Mouse (Mus musculus) mesoderm, embryonic 11.5 days (tissue): Measurements from ENCODE around the gene Csmd2.
A peak's percentile ranks its signal among the peaks of the same experiment; 100 is the strongest.

Experiments used
- DNase-seq: peaks from one replicate; pipeline ENCODE4 v3.0.0-alpha.2; 2012; ENCODE audit warnings: low read depth, low spot score

Csmd2 gene

GRCm38 (mm10) chr4:127987784-127988455 lies at the start of gene Csmd2:
Gene Csmd2 (plus strand): TSS chr4:127987857.
- DNase-seq: peak; percentile 47

DNA sequence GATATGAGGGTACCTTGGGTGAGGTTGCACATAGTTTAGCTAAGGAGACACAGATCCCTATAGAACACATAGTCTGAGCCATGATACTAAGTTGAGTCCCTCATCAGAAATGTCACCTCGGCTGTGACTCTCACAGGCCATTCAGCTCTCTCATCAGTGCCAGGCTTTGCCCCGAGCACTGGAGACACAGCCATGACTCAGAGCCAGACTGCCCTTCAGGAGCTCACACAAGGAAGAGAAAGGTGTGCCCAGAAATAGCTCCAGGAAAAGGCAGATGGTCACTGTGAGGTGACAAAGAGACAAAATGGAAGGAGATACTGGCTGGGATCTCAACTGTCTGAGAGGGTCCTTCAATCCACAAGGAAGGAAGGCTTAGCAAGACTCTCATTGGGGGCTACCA lies 40.0 kb upstream of the Csmd2 start:
- DNase-seq: no peak

- no peak for DNase-seq
Observed at GRCm38 (mm10) chr4:127953006-127953710, 34.5 kb upstream of the Csmd2 start.

DNA sequence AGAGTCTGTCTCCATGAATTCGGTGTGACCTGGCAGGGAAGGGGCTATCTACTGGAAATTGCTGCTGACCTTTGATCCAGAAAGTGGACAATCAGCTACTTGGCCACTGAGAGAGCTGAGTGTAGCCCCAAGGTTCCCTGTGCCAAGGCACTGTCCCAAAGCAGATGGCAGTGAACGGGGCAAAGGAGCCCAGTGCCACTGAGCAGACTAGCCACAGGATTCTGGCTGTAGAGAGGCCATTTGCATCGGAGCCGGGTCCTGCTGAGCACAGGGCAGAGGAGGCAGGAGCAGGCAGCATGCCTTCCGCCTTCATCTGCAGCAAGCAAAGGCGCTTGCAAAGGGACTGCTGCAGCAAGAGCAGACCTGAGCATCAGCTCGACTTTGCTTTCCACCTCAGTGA lies 18.6 kb upstream of the Csmd2 start:
- DNase-seq: no peak

DNA sequence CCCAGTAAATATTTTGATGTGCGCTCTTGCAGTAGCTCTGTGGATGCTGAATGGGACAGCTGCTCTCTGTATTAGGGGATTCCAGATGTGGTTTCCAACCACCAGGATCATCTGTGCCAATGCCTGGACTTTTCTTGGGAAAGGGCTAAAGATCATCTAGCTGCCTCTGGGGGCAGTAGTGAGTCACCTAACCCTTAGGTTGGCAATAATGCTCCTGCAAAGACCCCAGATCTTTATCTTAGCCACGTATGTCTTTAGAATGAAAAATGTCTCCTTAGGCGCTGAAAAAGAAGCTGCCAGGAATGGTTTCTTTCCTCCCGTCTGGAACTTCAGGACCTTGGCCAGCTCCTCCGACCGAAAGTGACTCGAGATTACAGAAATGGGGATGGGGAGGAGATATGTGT lies 17.6 kb upstream of the Csmd2 start:
- peak; percentile 76 for DNase-seq

DNA sequence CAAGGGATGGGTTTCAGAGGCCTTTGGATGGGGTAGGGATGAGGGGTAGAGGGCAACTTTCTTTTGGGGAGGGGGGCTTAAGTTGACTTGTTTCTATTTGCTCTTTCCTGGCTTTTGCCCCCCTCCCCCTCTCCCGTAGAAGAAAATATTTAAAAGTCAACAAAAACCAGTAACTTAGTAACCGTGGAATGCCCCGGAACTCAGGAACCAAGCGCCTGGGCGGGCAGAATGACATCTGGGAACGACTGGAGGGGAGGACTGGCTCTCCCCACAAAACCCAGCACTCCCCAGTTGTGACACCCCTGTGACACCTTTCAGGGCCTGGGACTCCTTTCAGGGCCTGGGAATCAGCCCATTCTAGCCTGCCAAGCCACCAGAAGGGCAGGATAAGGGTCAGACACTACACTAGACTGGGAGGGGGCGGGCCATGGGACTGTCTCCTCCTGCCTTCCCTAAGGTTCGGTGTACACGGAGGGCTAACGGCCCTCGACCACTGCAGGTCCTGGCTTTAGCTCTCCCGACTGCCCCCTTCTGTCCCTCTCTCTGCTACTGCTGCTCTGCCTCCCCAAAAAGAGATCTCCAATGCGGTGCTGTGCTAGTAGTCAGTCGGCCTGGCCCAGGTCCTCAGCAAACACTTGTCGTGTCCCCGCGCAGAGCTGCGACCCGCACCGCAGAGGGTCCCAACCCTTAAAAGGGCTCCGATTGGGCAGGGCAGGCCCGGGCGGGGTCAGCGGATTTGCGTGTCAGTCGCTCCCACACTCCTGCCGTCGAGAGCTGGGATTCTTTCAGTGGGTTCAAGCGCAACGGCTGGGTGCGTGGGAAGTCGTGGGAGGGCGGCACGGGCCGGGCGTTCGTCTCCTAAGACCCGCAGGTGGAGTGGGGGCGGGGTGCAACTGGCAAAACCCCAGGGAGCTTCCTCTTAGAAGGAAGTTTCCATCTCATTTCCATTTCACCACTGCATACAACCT lies 16.5 kb upstream of the Csmd2 start, which contains the start of gene CK137956:
CK137956 (minus strand) TSS at position 51 of the 968 bp plus-strand sequence.
- peak; percentile 19 for DNase-seq

DNA sequence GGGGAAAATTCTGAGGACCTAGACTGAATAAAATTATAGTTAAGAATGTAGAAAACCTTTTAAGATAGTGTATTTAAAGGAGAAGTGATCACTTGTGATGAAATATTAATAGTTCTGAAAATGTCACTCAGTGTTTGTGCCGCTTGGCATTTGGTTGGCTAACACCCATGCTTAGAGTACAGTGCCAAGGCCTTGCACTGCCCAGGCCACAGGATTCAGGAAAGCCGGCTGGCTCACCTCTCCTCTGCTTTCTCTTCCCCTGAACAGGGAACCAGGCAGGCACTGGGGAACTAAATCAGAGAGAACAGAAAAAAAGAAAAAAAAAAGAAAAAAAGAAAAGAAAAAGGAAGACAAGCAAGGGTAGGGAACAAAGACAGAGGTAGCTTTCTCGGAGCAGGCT lies 14.7 kb upstream of the Csmd2 start:
- DNase-seq: no peak

DNA sequence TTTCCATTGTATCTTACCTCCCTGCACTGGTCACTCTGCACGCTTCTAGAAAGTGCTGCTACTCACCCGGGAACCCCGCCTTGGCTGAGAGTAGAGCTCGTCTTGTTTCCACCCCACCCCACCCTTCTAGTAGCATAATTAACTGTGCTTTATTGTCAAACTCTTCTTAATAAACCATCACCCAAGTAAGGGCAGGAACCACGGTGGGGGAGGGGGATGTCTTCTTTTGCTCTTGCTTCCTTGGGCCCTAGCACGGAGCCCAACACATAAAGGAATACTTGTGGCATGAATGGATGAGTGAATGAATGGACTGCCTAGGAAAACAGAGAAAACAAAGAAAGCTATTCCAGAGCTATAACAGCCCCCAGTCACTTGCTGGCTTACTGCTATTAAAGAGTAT lies 6.5 kb upstream of the Csmd2 start:
- no peak for DNase-seq

- DNase-seq: no peak
Observed at GRCm38 (mm10) chr4:127984426-127984825, 3.2 kb upstream of the Csmd2 start.

DNA sequence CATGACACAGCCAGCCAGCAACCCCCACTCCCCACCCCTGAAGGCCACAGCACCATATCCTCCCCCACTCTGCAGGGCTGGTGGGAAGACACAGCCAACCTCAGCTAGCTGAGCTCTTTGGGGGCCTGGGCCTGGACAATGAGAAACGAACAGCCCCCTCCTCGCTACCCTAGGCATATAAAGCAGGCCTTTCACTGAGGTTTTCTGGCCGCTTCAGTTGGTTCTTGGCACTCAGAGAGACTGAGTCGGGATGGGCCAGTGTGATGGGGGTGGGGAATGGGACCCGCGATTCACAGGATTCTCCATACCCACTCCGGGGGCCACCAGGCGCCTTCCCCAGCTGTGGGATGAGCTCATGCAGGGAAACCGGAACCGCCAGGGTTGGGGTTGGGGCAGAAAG lies 1.8 kb upstream of the Csmd2 start:
- no peak for DNase-seq

- peak; percentile 16 for DNase-seq
Observed at GRCm38 (mm10) chr4:127986491-127987075, 1.1 kb upstream of the Csmd2 start.

DNA sequence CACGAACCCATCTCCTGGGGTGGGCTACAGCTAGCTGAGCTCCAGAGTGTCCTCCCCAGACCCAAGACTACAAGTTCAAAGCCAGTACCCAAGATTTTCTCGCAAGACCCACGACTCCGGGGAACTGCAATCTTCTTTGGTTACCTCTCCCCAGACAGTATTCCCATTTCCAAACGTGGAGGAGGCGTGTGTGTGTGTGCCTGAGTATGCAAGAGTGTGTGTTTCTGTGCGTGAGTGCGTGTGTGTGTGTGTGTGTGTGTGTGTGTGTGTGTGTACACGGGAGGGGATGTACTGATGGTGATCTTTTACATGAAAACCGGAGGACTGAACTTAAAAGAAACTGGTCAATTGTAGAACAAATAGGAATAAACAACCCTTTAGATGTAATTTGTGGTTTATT lies 387 bp upstream of the Csmd2 start:
- DNase-seq: no peak

- DNase-seq: no peak
Observed at GRCm38 (mm10) chr4:127988526-127989180, 996 bp downstream of the Csmd2 start.

DNA sequence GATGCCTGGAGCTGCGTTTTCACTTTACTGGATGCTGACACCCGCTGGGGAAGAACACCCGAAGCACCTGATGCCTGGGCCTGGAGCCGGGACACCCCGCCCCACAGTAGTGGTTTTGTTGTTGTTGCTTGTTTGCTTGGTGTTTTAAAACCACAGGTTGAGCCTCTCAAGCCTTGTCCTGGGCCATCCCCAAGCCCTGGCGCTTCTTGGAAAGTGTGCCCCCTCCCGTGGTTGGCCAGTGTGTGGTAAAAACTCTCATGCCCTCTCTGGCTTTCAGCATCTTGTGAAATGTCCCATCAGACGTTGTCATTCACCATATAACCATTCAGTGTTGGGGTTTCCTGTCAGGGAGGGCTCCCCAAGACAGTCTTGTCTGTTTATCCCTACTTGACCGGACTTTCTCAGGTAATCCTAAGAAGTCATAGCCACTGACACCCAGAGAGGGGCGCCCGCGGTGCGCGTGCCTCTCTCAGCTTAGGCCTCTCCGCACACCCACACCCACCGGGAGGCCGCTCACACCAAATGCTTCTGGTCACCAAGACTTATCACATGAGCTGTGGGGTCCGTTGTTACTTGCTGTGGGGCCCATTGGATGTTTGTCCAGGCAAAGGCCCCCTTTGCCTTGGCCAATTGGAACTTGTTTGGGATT lies 1.8 kb downstream of the Csmd2 start:
- peak; percentile 22 for DNase-seq

DNA sequence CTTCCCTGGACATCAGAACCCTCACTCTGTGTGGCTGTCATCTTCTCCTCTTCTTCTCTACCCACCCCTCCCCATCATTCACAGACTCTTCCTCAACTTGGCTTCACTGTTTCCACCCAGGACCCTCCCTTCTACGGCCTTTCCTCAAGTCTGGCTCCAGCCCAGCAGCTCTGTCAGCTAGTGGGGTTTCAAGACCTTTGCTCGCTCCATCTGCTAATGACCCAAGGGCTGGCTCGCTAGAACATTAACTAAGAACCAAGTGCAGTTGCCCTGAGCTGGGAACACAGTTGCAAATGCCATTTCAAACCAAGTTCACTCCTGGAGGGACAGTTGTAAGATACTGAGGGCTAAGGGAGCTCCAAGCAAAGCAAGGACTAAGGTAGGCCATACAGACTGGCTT lies 11.6 kb downstream of the Csmd2 start:
- no peak for DNase-seq

DNA sequence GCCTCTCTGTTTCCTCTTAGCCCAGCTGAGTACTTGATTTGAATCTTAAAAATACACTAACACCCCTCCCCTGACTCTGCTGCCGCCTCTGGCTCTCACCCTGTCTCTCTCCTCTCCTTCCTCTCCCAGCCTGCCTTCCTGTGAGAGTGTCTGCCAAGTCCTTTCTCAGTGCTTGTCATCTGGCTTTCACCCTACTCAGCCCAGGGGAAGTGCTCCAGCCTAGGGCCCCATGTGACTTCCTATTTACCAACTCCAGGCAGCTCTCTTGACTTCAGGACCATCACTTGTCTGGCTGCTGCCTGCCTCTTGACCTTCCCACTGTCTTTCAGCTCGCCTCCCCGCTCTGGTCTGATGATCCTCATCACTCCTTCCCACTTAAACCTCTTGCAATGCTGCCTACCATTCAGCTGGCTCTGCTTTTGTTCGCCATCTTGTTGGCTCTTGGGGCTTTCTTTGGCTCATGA lies 15.0 kb downstream of the Csmd2 start:
- DNase-seq: no peak

DNA sequence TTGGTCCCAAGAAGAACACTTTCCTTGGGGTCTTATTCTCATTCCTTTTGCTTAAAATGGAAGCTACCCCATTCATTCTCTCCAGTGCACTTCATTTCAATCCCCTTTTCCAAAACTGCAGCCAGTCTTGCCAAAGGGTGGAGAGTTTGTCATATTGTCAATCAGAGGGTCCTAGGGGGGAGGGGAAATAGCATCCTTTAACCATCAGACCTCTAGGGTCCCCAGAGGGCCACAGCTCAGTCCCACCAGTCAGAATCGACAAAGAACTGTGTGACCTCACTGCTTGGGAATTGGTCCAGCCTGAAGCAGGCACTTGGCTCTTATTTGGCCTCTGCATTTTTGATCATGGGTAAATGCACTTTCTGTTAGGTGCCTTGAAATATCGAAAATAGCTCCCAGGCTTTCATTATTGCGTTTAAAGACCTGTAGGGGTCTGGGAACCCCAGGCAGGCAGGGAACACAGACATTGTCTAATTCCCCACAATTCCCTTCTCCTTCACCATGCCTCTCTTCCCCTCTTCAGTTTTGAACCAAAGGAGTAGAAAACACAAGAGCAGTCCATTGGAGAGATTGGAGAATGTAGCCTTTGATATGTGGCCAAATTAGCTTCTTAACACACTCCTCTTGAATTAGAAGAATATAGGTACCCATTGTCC lies 17.3 kb downstream of the Csmd2 start:
- no peak for DNase-seq

DNA sequence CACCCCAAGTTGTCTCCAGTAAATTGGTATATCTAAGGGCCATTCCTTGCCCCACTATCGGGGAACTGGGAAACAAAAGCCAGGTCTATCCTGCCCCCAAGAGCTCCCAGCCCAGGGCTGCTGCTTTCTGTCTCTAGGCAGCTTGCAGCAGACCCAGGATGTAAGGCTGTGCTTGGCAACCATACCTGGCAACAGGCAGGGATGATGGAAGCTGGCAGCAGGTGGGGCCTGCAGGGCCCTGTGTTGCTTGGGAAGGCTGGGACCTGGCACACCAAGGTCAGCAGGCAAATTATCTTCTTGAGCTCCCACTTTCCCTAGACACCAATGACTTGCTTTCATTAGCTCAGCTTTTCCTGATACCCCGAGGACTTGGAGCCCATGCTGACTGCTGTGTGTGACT lies 31.8 kb downstream of the Csmd2 start:
- DNase-seq: no peak

DNA sequence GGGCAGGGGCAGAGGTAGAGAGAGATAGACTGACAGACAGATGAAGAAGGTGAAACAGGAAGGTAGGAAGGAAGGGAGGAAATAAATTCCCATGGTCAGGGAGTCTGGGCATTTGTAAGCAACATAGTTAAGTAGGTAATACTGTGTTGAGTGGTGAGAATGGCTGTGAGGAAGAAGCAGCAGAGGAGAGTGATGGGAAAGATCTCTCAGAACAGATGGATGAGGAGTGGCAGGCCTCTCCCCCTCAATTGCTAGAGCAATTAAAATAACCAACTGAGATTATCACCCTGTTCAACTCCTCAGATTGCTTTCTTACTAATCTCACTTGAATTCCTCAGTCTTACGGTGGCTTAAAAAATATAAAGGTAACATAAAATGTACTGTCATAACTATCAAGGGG lies 40.6 kb downstream of the Csmd2 start:
- no peak for DNase-seq

DNA sequence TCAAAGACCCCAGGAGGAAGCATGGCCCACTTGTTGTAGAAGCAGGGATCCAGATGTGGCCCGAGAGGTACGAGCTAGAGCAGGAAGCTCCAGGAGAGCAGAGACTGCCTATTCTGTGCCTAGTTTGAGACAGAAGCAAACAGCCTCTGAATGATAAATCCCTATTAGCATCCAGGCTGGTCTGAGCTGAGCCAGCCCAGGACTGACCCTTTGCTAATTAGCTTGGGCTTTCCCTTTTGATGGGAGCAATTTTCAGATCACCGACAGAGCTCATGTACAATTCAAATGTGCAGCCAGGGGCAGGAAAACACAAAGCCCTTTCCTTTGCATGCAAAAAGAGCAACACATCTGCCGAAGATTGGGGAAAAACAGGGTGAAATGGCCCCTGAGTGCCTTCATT lies 54.2 kb downstream of the Csmd2 start:
- no peak for DNase-seq
